Mouse (Mus musculus) neutrophil, adult 5-6 weeks (primary cell): ENCODE results near the gene Slc6a8. TPM values are rescaled to one million over a fixed set of nuclear protein-coding genes. Genes with fewer than 3 reads are reported as not detected.

Source experiments
- ATAC-seq: fragments of 151-379, 151-347 bp; 2 replicates; pipeline ENCODE4 v1.8.0; 2017; ENCODE audit warnings: mild to moderate bottlenecking, moderate TSS enrichment; ENCODE audit not compliant: insufficient number of reproducible peaks, poor library complexity, low FRiP score, severe bottlenecking; ENCODE audit errors: extremely low read depth
- total RNA-seq: library from RNA; stranded (forward); fragments of 200-1000 nt; gene quantifications from 2 replicates; pipeline ENCODE4 v1.2.3, GENCODE M21; 2017

Gene Slc6a8
- total RNA-seq = 0.25 TPM in 1 of 2 replicates, not detected in the other

DNA sequence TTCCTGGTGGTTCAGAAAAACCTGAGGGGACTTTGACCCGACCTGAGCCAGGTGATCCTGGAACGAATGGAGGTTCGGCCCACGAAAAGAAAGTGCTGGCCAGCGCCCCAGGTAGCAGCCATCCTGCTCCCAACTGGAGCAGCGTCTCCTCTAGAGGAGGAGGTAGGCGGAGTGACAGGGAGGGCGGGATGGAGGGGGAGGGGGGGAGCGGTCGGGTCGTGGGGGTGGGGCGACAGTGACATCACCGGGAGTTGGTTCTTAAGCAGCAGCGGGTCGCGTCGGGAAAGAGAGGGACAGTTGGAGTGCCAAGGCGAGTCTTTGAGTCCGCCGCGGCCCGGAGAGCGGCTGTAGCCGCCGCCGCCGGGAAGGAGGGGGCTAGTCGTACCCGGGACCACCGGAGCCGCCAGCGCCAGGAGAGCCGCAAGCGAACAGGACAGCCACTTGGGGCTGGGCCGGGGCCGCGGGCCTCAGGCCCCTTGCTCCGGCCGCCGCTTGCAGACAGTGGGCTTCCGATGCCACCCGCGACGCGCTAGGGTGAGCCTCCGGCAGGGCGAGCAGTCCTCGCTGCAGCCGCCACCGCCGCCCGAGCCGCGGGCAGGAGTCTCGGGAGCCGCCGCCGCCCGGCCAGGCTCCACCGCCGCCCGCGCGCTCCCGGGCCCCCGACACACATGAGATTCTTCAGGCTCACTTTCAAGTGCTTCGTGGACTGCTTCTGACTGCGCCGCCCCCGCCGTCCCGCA is at the start of gene Slc6a8:
TSS of gene Slc6a8 (plus strand) at position 272 of the 740 bp plus-strand sequence.
- no peak for ATAC-seq

DNA sequence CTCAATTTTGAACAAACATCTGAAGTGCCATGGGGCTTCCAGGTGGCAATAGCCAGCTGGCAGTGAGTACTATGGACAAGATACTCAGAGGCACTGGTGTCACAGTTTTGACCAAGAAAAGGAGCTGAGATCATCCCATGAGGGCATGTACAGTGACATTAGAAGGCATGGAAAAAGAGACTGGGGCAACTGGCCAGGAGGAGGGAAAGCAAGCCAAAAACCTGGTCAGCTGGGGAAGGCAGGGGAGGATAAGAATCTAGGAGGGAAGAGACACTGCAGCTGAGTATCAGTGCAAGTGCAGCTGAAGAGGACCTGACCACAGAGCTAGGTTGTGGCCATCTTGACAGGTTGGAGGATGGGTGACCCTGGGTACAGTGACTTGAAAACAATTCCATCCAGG is 46.0 kb upstream of the Slc6a8 start:
- no peak for ATAC-seq

- no peak for ATAC-seq
Measured at GRCm38 (mm10) chrX:73635425-73635824, 37.5 kb upstream of the Slc6a8 start.

DNA sequence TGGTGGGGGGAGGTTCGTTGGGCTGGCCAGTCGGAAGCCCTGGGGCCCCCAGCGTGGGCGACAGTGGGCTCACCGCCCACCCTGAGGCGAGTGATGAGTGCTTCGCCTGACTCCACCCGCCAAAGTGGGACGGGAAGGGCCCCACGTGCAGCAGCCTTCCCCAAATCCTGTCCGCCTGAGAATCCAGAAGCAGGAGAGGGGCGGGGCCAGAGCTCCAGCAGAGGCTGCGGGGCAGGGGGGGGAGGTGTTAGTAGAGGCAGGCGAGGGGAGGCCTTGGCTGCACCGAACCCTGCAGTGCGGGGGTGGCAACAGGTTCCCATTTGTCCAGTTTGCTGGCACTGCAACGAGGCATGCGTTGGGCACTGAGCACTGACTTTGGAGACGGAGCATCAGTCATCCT is 35.5 kb upstream of the Slc6a8 start:
- ATAC-seq = no peak

DNA sequence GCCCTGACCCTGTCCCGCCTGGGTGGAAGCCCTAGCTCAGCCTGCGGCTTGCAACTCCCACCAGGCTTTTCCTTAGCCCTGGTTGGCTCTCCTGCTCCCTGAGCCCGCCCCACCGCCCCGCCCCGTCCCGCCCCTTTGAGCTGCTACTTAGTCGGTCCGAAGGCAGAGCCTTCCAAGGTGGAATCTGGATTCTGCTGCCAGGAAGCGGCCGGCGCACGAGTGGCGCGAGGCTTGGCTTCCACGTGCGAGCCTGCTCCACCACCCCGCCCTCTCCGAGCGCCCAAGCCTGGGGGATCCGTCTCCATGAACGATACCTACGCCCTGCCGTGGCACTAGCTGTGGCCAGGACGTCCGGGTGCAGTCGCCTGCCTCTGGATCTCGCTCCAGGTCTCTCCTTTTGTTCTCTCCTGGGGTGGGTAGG is 33.7 kb upstream of the Slc6a8 start, which contains the start of gene Dusp9:
TSS of gene Dusp9 (plus strand) at position 165 of the 421 bp plus-strand sequence.
- no peak for ATAC-seq

- ATAC-seq = no peak
Measured at GRCm38 (mm10) chrX:73639901-73640469, 33.0 kb upstream of the Slc6a8 start.

GRCm38 (mm10) chrX:73645121-73645520 is 27.8 kb upstream of the Slc6a8 start:
- no peak for ATAC-seq

DNA sequence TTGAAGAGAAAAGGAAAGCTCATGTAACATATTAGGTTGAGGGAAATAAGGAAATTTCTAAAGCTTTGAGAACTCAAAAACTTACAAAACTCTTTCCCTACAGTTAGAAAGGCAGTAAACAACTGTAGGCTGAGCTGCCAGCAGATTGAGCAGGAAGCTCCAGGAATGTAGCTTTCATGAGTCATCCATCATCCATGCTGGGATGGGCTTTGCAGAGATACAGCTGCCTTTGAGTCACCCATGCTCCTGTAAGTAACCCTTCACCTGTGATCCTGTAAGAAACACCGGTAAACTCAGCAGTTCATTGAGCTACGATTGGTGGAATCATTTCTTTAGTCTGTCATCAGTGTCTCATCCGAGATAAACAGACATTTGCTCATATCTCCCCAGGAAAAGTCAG is 22.1 kb upstream of the Slc6a8 start:
- ATAC-seq = no peak

GRCm38 (mm10) chrX:73653392-73653791 is 19.6 kb upstream of the Slc6a8 start:
- no peak for ATAC-seq

GRCm38 (mm10) chrX:73654177-73654576 is 18.8 kb upstream of the Slc6a8 start:
- peak; percentile 88 for ATAC-seq

DNA sequence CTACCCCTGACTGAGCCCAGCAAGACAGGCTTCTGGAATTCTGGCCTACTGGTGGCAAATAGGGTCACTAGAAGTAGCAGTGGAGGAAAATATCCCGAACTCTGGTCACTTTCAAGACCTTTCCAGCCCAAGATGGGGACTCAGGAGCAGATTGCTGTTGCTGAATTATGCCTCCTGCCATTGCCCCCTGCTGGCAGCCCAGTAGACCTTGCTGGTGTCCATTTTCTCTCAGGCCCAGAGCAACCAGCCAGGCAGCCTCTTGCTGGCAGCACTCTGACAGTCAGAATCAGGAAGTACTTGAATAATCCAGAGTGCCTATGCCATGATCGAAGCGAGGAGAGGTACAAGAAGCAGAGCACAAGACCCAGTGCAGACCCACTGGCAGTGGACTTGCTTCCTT is 17.4 kb upstream of the Slc6a8 start:
- peak; percentile 36; the same call in 1 of the 2 replicates for ATAC-seq

GRCm38 (mm10) chrX:73658391-73658790 is 14.6 kb upstream of the Slc6a8 start:
- ATAC-seq = no peak

DNA sequence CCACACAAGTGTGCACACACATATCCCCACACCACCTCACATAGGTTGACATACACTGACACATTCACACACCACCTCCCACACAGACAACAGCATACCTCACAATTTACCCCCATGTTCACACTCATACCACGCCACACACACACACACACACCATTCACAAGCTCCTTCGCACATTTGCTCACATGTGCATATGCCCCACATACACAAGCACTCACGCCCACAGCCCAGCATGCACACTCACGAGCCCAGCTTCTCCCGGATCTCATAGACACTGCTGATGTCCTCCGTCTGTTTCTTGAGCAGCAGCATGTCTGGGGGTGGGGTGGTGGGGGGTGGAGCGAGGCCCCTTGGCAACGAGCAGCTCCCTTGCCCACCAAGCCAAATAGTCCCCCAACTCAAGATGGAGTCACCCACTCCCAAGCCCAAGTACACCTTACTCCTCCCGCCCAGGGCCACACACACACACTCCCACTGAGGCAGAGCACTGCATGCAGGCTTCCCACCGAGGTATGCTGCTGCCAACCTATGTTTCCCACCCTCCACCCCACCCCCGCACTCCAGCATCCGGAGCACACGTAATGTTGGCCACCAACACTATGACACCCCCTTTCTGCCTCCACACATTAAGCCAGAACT is 13.9 kb upstream of the Slc6a8 start:
- no peak for ATAC-seq

- no peak for ATAC-seq
Measured at GRCm38 (mm10) chrX:73659575-73660283, 13.2 kb upstream of the Slc6a8 start, which contains the start of gene Pnck. Gene Pnck, minus strand, starts transcription at chrX:73660117.

DNA sequence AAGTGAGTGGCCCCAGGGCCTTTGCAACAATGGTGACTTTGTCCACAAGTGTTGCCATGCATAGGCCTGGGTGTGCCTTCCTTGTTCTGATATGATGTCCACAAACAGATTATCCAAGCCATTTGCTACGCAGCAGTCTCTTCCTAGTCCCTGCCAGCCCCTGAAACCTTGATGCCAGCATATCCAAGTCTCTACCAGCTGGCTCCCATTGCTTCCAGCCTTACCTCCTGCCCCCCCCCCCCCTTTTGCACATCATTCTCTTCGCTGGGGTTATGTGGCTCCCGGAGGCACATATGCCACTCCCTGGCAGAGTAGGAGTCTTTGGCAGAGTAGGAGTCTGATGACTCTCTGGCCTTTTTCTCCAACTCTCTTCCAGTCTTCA is 12.7 kb upstream of the Slc6a8 start:
- no peak for ATAC-seq

DNA sequence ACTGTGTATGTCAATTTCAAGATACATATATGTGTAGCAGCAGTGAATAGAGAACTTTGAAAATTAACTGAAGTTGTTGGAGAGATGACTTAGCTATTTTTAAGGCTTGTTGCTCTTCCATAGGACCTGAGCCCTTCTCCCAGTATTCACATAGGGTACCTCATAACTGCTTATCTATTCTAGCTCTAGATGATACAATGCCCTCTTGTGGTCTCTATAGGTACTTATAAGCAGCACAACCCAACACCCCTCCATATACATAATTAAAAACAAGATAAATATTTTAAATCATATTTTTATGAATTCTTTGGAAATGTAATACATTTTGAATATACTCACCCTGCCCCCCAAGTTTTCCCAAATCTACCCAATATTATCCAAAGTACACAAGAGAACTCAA is 9.8 kb upstream of the Slc6a8 start:
- no peak for ATAC-seq

- ATAC-seq = peak; percentile 74; the same call in 1 of the 2 replicates
Measured at GRCm38 (mm10) chrX:73672031-73672431, 919 bp upstream of the Slc6a8 start.

DNA sequence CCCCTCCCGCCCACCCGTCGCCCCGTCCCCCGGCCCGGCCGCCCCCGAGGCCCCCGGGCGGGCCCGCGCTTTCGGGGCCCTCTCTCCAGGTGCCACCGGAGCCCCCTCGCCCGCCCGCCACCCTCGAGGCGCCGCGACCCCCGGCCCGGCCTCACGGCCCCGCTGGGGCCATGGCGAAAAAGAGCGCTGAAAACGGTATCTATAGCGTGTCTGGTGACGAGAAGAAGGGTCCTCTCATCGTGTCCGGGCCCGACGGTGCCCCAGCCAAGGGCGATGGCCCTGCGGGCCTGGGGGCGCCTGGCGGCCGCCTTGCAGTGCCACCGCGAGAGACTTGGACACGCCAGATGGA is 643 bp downstream of the Slc6a8 start:
- ATAC-seq = no peak

GRCm38 (mm10) chrX:73673968-73674661 is 1.2 kb downstream of the Slc6a8 start:
- no peak for ATAC-seq
